Mouse (Mus musculus) subcutaneous adipose tissue, adult 2 months (tissue): ENCODE results near the gene Prrxl1. TPM values are rescaled to one million over a fixed set of nuclear protein-coding genes. Genes with fewer than 3 reads are reported as not detected.

Source experiments
- polyA plus RNA-seq: library from polyadenylated mRNA; depleted of rRNA; stranded (reverse); fragments of >200 nt; gene quantifications from 2 replicates; pipeline ENCODE4 v1.2.3, GENCODE M21; 2012; ENCODE audit warnings: low replicate concordance; rRNA removed

Prrxl1 gene
- polyA plus RNA-seq: not detected in 2 replicates

DNA sequence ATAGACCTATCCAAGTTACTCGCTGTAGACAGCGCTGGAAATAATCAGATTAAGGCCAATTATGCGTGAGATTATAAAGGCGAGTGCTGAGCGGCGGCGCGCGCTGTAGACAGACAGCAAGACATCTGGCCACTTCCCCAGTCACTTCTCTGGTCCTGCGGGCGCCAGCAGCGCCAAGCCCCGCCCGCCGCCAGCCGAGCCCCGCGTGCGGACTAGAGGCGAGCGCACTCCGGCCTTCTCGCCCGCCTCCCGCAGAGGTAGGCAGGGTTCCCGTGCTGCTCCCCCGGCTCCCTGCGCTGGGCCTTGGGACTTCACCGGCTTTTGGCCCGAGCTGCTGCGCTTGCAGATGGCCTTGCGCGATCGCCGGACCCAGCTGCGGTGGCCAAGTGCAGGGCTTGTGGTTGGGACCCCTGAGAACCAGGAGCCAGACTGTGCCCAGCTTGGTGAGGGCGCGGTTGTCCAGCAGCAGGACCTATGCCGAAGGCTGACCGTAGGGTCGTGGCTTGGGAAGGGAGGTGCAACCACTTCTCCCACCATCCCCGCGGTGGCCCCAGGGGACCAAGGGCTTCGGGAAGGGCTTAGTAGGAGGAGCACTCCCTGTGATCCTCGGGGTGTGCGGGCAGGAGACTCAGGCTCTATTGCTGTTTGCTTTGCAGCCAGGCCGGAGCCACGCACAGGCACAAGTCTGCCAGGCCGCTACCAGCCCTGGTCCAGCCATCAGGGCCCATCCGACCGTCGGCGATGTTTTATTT is at the start of gene Prrxl1:
Gene Prrxl1 (plus strand): TSS at position 118 of the 752 bp plus-strand sequence.

DNA sequence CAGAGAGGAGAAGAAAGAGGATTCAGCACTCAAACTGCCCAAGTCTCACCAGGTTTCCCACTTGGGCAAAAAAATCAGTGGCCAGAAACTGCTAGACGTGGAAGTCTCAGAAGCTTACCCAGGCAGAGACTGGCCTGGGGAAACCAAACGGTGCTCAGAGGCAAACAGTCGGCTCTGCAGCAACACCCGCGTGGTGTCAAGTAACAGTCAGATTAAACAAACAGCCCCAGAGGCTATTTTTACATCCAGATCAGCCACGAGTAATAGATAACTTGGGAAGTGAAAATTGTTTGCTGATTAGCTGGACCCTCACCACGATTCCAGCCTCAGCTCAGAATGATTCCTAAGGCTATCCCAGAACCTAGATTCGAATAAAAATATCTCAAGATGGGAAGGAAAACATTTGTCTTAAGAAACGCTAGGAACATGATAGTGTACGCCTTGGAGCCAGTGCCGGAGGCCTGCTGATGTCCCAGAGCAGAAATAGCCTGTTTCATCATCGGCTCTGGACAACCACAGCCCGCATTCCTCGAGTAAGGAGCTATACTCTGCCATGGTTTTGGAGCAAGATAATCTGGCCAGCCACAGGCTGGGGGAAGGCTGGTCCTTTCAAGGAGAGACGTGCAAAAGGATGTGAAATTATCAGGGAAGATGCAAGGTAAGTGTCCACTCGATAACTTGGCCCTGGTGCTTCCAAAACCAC is 86.1 kb downstream of the Prrxl1 start, which contains the start of gene 3425401B19Rik:
Gene 3425401B19Rik (minus strand): TSS at position 170 of the 703 bp plus-strand sequence.

Other genes with a start within 250 kb of the Prrxl1 start
- not detected in 2 replicates for gene 1700024G13Rik, start 211.0 kb upstream of the Prrxl1 start, polyA plus RNA-seq
- not detected in 2 replicates for gene Slc18a3, start 134.6 kb upstream of the Prrxl1 start, polyA plus RNA-seq
- gene Chat, start 133.4 kb upstream of the Prrxl1 start, polyA plus RNA-seq: not detected in 2 replicates
- gene Ercc6, start 85.9 kb upstream of the Prrxl1 start, polyA plus RNA-seq: 5.0 and 7.0 TPM in 2 replicates
- gene 3425401B19Rik, start 85.9 kb downstream of the Prrxl1 start, polyA plus RNA-seq: 0.27 TPM in 1 of 2 replicates, not detected in the other
- gene Tmem273, start 186.6 kb downstream of the Prrxl1 start, polyA plus RNA-seq: 3.8 and 9.1 TPM in 2 replicates
- gene Fam170b, start 234.6 kb downstream of the Prrxl1 start, polyA plus RNA-seq: not detected in 2 replicates